9 mouse cellular contexts compared by ENCODE assay signal in genomic region chr8:115186882-115187281, GRCm38 (mm10).
DNase-seq lines count a peak whose midpoint lies in the region; ATAC-seq and TF ChIP-seq lines count a peak whose summit lies in the region.
"Had no signal": no experiment of that assay in that cellular context is flagged by ENCODE, and none has a peak within 500 bp of the region (broad histone marks: within the 10 kb centered on the region; RNA-seq: fewer than 3 reads in every experiment).

No protein-coding gene starts in this region.

- no peak for TF ChIP-seq CTCF in intestine, postnatal 0 days (IDR thresholded peaks at IDR 0.05; ENCODE audit: low read depth)

- no peak overlapping the region for H3K9ac ChIP-seq in embryonic facial prominence, embryonic 13.5 days
- H3K9ac ChIP-seq in intestine, postnatal 0 days (ENCODE audit: low read depth, low read length) = peak overlapping the region; percentile 34; the same call in 1 of the 2 replicates

- no peak overlapping the region for H3K4me3 ChIP-seq in embryonic facial prominence, embryonic 13.5 days
- H3K4me3 ChIP-seq in intestine, postnatal 0 days (ENCODE audit: low read depth, low read length) = no peak overlapping the region

- DNase-seq in lung, postnatal 10 days = peak; percentile 13
- no peak for DNase-seq in lung, postnatal 36 days
- peak; percentile 58 for DNase-seq in mesoderm, embryonic 11.5 days (ENCODE audit: low read depth, low spot score)
- no peak for DNase-seq in layer of hippocampus, postnatal 36 days
- DNase-seq: right cerebral cortex, postnatal 25 days; thymus, postnatal 14 days had no signal

- H3K4me2 ChIP-seq in embryonic facial prominence, embryonic 13.5 days = no peak overlapping the region
- peak overlapping the region; percentile 27 for H3K4me2 ChIP-seq in intestine, postnatal 0 days (replicated peaks; ENCODE audit: low read depth)

- peak; percentile 56; the same call in 1 of the 2 replicates for ATAC-seq in embryonic facial prominence, embryonic 13.5 days (ENCODE audit: insufficient number of reproducible peaks, insufficient read depth, low FRiP score, low TSS enrichment, low read depth)
- peak; percentile 41; the same call in 1 of the 2 replicates for ATAC-seq in intestine, postnatal 0 days
- no peak for ATAC-seq in frontal cortex, adult (ENCODE audit: low TSS enrichment)

- H3K27me3 ChIP-seq in embryonic facial prominence, embryonic 13.5 days = 0 out of 2 replicates have a peak, but pooled peaks cover 4% of the 10 kb centered on the region
- no peaks in the 10 kb centered on the region for H3K27me3 ChIP-seq in intestine, postnatal 0 days (replicated peaks; ENCODE audit: control insufficient read depth, insufficient read depth, low read length)

- no peaks in the 10 kb centered on the region for H3K36me3 ChIP-seq in embryonic facial prominence, embryonic 13.5 days
- no peaks in the 10 kb centered on the region for H3K36me3 ChIP-seq in intestine, postnatal 0 days (ENCODE audit: control insufficient read depth, insufficient read depth)

- 14% methylated on average over 1 of the region's 2 CpGs for WGBS in embryonic facial prominence, embryonic 13.5 days
- 42% methylated on average over 2 of the region's 2 CpGs for WGBS in intestine, postnatal 0 days

- H3K9me3 ChIP-seq in embryonic facial prominence, embryonic 13.5 days = no peaks in the 10 kb centered on the region
- H3K9me3 ChIP-seq in intestine, postnatal 0 days (ENCODE audit: control insufficient read depth) = no peaks in the 10 kb centered on the region

- peaks cover 29% of the 10 kb centered on the region for H3K4me1 ChIP-seq in embryonic facial prominence, embryonic 13.5 days
- H3K4me1 ChIP-seq in intestine, postnatal 0 days (replicated peaks; ENCODE audit: control insufficient read depth, insufficient read depth, low read length) = peaks cover 3% of the 10 kb centered on the region

- H3K27ac ChIP-seq in embryonic facial prominence, embryonic 13.5 days = no peak overlapping the region
- H3K27ac ChIP-seq in intestine, postnatal 0 days (ENCODE audit: low read depth, low read length) = peak overlapping the region; percentile 86

Comparison
In these comparisons a context has a peak if more than half of its experiments do, and no peak if none do; other contexts are left out.
1. DNase-seq: peak in lung, postnatal 10 days (single experiment) and mesoderm, embryonic 11.5 days (single experiment); none in lung, postnatal 36 days (single experiment) and layer of hippocampus, postnatal 36 days (0 of 2).